Mouse (Mus musculus): Measurements from ENCODE around the gene Cadm4. TPM values are rescaled to one million over a fixed set of nuclear protein-coding genes. Genes with fewer than 3 reads are reported as not detected.
"Not testable (repeated sequence)": the region's sequence is repeated elsewhere in the genome, so short reads cannot be mapped to it uniquely, and the experiment has no call there.

Gene Cadm4
- polyA plus RNA-seq, 1 experiment from 2014 or later, result 4.4 TPM

- Histone ChIP-seq H3K36me3 (ENCODE audit: control insufficient read depth, insufficient read depth, low read length) (no peaks in the 10 kb centered on the region), H3K27ac (ENCODE audit: low read length) (no peak overlapping the region), H3K4me1 (ENCODE audit: control insufficient read depth, insufficient read depth, low read length) (peaks cover 30% of the 10 kb centered on the region), H3K27me3 (ENCODE audit: control insufficient read depth, insufficient read depth, low read length) (peaks cover 13% of the 10 kb centered on the region), H3K4me3 (replicated peaks; ENCODE audit: low read length) (no peak overlapping the region), H3K9ac (ENCODE audit: low read length) (0 out of 2 replicates have a peak overlapping the region, but pooled peaks have one; percentile 28), H3K4me2 (ENCODE audit: low read depth, low read length) (peak overlapping the region; percentile 21; the same call in 1 of the 2 replicates), H3K9me3 (replicated peaks; ENCODE audit: control insufficient read depth, low read length) (no peaks in the 10 kb centered on the region)
- WGBS, result 14% methylated on average over 10 of the region's 10 CpGs
- no peak for ATAC-seq (ENCODE audit: insufficient read depth, low FRiP score)
Measured at GRCm38 (mm10) chr7:24504004-24504403, 22.2 kb downstream of the Cadm4 start.

- peaks cover 30% of the 10 kb centered on the region for H3K4me1 ChIP-seq (ENCODE audit: control insufficient read depth, insufficient read depth, low read length)
Measured at GRCm38 (mm10) chr7:24504868-24505267, 23.0 kb downstream of the Cadm4 start.

GRCm38 (mm10) chr7:24505447-24506064 lies 23.7 kb downstream of the Cadm4 start:
- ATAC-seq (ENCODE audit: insufficient read depth, low FRiP score), result no peak
- no peak overlapping the region for H3K4me3 ChIP-seq (replicated peaks; ENCODE audit: low read length)
- peaks cover 4% of the 10 kb centered on the region; the same call in 1 of the 2 replicates for H3K27me3 ChIP-seq (ENCODE audit: control insufficient read depth, insufficient read depth, low read length)
- 27% methylated on average over 15 of the region's 15 CpGs for WGBS
- H3K9ac ChIP-seq (ENCODE audit: low read length), result no peak overlapping the region
- H3K9me3 ChIP-seq (replicated peaks; ENCODE audit: control insufficient read depth, low read length), result no peaks in the 10 kb centered on the region
- H3K4me1 ChIP-seq (ENCODE audit: control insufficient read depth, insufficient read depth, low read length), result peaks cover 23% of the 10 kb centered on the region
- peak overlapping the region; percentile 91 for H3K4me2 ChIP-seq (ENCODE audit: low read depth, low read length)
- no peaks in the 10 kb centered on the region for H3K36me3 ChIP-seq (ENCODE audit: control insufficient read depth, insufficient read depth, low read length)
- no peak overlapping the region for H3K27ac ChIP-seq (ENCODE audit: low read length)

More at GRCm38 (mm10) chr7:24504868-24505267, 23.0 kb downstream of the Cadm4 start:
- Histone ChIP-seq H3K9me3 (replicated peaks; ENCODE audit: control insufficient read depth, low read length) (no peaks in the 10 kb centered on the region), H3K36me3 (ENCODE audit: control insufficient read depth, insufficient read depth, low read length) (no peaks in the 10 kb centered on the region), H3K27me3 (ENCODE audit: control insufficient read depth, insufficient read depth, low read length) (peaks cover 9% of the 10 kb centered on the region), H3K27ac (ENCODE audit: low read length) (no peak overlapping the region), H3K4me3 (replicated peaks; ENCODE audit: low read length) (no peak overlapping the region), H3K4me2 (ENCODE audit: low read depth, low read length) (0 out of 2 replicates have a peak overlapping the region, but pooled peaks have one; percentile 9), H3K9ac (ENCODE audit: low read length) (no peak overlapping the region)
- 31% methylated on average over 4 of the region's 4 CpGs for WGBS
- ATAC-seq (ENCODE audit: insufficient read depth, low FRiP score), result no peak

- no peaks in the 10 kb centered on the region for H3K9me3 ChIP-seq (replicated peaks; ENCODE audit: control insufficient read depth, low read length)
- peaks cover 22% of the 10 kb centered on the region for H3K4me1 ChIP-seq (ENCODE audit: control insufficient read depth, insufficient read depth, low read length)
- peak overlapping the region; percentile 91 for H3K4me2 ChIP-seq (ENCODE audit: low read depth, low read length)
- H3K27ac ChIP-seq (ENCODE audit: low read length), result peak overlapping the region; percentile 99; the same call in 1 of the 2 replicates
- no peak for ATAC-seq (ENCODE audit: insufficient read depth, low FRiP score)
- H3K9ac ChIP-seq (ENCODE audit: low read length), result peak overlapping the region; percentile 99; the same call in 1 of the 2 replicates
- peak overlapping the region; percentile 81 for H3K4me3 ChIP-seq (replicated peaks; ENCODE audit: low read length)
- H3K27me3 ChIP-seq (ENCODE audit: control insufficient read depth, insufficient read depth, low read length), result 0 out of 2 replicates have a peak, but pooled peaks cover 2% of the 10 kb centered on the region
- 16% methylated on average over 3 of the region's 3 CpGs for WGBS
- H3K36me3 ChIP-seq (ENCODE audit: control insufficient read depth, insufficient read depth, low read length), result no peaks in the 10 kb centered on the region
Measured at GRCm38 (mm10) chr7:24506065-24506459, 24.2 kb downstream of the Cadm4 start.

- no peaks in the 10 kb centered on the region for H3K9me3 ChIP-seq (replicated peaks; ENCODE audit: control insufficient read depth, low read length)
- 2% methylated on average over 12 of the region's 12 CpGs for WGBS
- H3K9ac ChIP-seq (ENCODE audit: low read length), result peak overlapping the region; percentile 99
- no peak for ATAC-seq (ENCODE audit: insufficient read depth, low FRiP score)
- H3K27me3 ChIP-seq (ENCODE audit: control insufficient read depth, insufficient read depth, low read length), result 0 out of 2 replicates have a peak, but pooled peaks cover 2% of the 10 kb centered on the region
- H3K4me1 ChIP-seq (ENCODE audit: control insufficient read depth, insufficient read depth, low read length), result peaks cover 22% of the 10 kb centered on the region
- H3K4me3 ChIP-seq (replicated peaks; ENCODE audit: low read length), result peak overlapping the region; percentile 81
- H3K36me3 ChIP-seq (ENCODE audit: control insufficient read depth, insufficient read depth, low read length), result no peaks in the 10 kb centered on the region
- peak overlapping the region; percentile 99 for H3K27ac ChIP-seq (ENCODE audit: low read length)
- peak overlapping the region; percentile 91 for H3K4me2 ChIP-seq (ENCODE audit: low read depth, low read length)
Measured at GRCm38 (mm10) chr7:24506476-24506837, 24.6 kb downstream of the Cadm4 start.

GRCm38 (mm10) chr7:24506838-24507725 lies 25.3 kb downstream of the Cadm4 start, which contains the start of gene Zfp428:
Gene Zfp428 (plus strand): TSS chr7:24507006.
- Histone ChIP-seq H3K4me2 (ENCODE audit: low read depth, low read length) (peak within 1 kb of the TSS; percentile 91), H3K27me3 (ENCODE audit: control insufficient read depth, insufficient read depth, low read length) (0 out of 2 replicates have a peak, but pooled peaks cover 2% of the 10 kb centered on the region), H3K4me1 (ENCODE audit: control insufficient read depth, insufficient read depth, low read length) (peaks cover 22% of the 10 kb centered on the region), H3K9me3 (replicated peaks; ENCODE audit: control insufficient read depth, low read length) (no peaks in the 10 kb centered on the region), H3K4me3 (replicated peaks; ENCODE audit: low read length) (peak within 1 kb of the TSS; percentile 81), H3K9ac (ENCODE audit: low read length) (peak within 1 kb of the TSS; percentile 99), H3K27ac (ENCODE audit: low read length) (peak within 1 kb of the TSS; percentile 99), H3K36me3 (ENCODE audit: control insufficient read depth, insufficient read depth, low read length) (no peaks in the 10 kb centered on the region)
- WGBS, result under 1% methylated on average over 84 of the region's 84 CpGs
- peak; percentile 88 for ATAC-seq (ENCODE audit: insufficient read depth, low FRiP score)

GRCm38 (mm10) chr7:24507726-24508114 lies 25.9 kb downstream of the Cadm4 start:
- Histone ChIP-seq H3K4me1 (ENCODE audit: control insufficient read depth, insufficient read depth, low read length) (peaks cover 22% of the 10 kb centered on the region), H3K27me3 (ENCODE audit: control insufficient read depth, insufficient read depth, low read length) (0 out of 2 replicates have a peak, but pooled peaks cover 2% of the 10 kb centered on the region), H3K9ac (ENCODE audit: low read length) (peak overlapping the region; percentile 99), H3K4me2 (ENCODE audit: low read depth, low read length) (peak overlapping the region; percentile 91), H3K27ac (ENCODE audit: low read length) (peak overlapping the region; percentile 99), H3K9me3 (replicated peaks; ENCODE audit: control insufficient read depth, low read length) (no peaks in the 10 kb centered on the region), H3K36me3 (ENCODE audit: control insufficient read depth, insufficient read depth, low read length) (no peaks in the 10 kb centered on the region), H3K4me3 (replicated peaks; ENCODE audit: low read length) (peak overlapping the region; percentile 81)
- no peak for ATAC-seq (ENCODE audit: insufficient read depth, low FRiP score)
- under 1% methylated on average over 20 of the region's 20 CpGs for WGBS

- 91% methylated on average over 7 of the region's 7 CpGs for WGBS
- Histone ChIP-seq H3K9ac (ENCODE audit: low read length) (no peak within 1 kb of the TSS), H3K4me1 (ENCODE audit: control insufficient read depth, insufficient read depth, low read length) (peaks cover 6% of the 10 kb centered on the region; the same call in 1 of the 2 replicates), H3K36me3 (ENCODE audit: control insufficient read depth, insufficient read depth, low read length) (no peaks in the 10 kb centered on the region), H3K9me3 (replicated peaks; ENCODE audit: control insufficient read depth, low read length) (no peaks in the 10 kb centered on the region), H3K4me2 (ENCODE audit: low read depth, low read length) (no peak within 1 kb of the TSS), H3K27ac (ENCODE audit: low read length) (no peak within 1 kb of the TSS), H3K27me3 (ENCODE audit: control insufficient read depth, insufficient read depth, low read length) (no peaks in the 10 kb centered on the region), H3K4me3 (replicated peaks; ENCODE audit: low read length) (no peak within 1 kb of the TSS)
- no peak for ATAC-seq (ENCODE audit: insufficient read depth, low FRiP score)
Measured at GRCm38 (mm10) chr7:24512355-24512754, 30.5 kb downstream of the Cadm4 start, which contains the start of gene AC161166.1. Gene AC161166.1 (minus strand): TSS chr7:24512455.

GRCm38 (mm10) chr7:24516319-24516718 lies 34.5 kb downstream of the Cadm4 start:
- H3K36me3 ChIP-seq (ENCODE audit: control insufficient read depth, insufficient read depth, low read length); H3K9ac ChIP-seq (ENCODE audit: low read length); H3K27ac ChIP-seq (ENCODE audit: low read length); H3K4me2 ChIP-seq (ENCODE audit: low read depth, low read length); H3K9me3 ChIP-seq (replicated peaks; ENCODE audit: control insufficient read depth, low read length); H3K27me3 ChIP-seq (ENCODE audit: control insufficient read depth, insufficient read depth, low read length); ATAC-seq (ENCODE audit: insufficient read depth, low FRiP score); H3K4me3 ChIP-seq (replicated peaks; ENCODE audit: low read length); H3K4me1 ChIP-seq (ENCODE audit: control insufficient read depth, insufficient read depth, low read length): not testable (repeated sequence)
- 62% methylated on average over 8 of the region's 8 CpGs for WGBS
